15 mouse cellular contexts compared by ENCODE assay signal in genomic region chr8:122225446-122225845, GRCm38 (mm10). TPM values are rescaled to one million over a fixed set of nuclear protein-coding genes. Genes with fewer than 3 reads are reported as not detected.
DNase-seq lines count a peak whose midpoint lies in the region; ATAC-seq and TF ChIP-seq lines count a peak whose summit lies in the region.
"Had no signal": no experiment of that assay in that cellular context is flagged by ENCODE, and none has a peak within 500 bp of the region (broad histone marks: within the 10 kb centered on the region; RNA-seq: fewer than 3 reads in every experiment).

No protein-coding gene starts in this region.

- no peak for DNase-seq in embryonic facial prominence, embryonic 10.5 days (ENCODE audit: low spot score)
- DNase-seq in kidney, postnatal 0 days (ENCODE audit: low spot score): peak; percentile 31
- peak; percentile 86 for DNase-seq in 3134 (ENCODE audit: extremely low read depth, insufficient read length, low spot score)
- no peak for DNase-seq in embryonic facial prominence, embryonic 14.5 days (ENCODE audit: low spot score)
- DNase-seq in left cerebral cortex, postnatal 14 days (ENCODE audit: low spot score in 2 of 2): no peak
- no peak for DNase-seq in thymus, postnatal 36 days
- DNase-seq: cerebellum, postnatal 36 days had no signal

- peaks cover 42% of the 10 kb centered on the region for H3K27me3 ChIP-seq in embryonic facial prominence, embryonic 13.5 days
- peaks cover 48% of the 10 kb centered on the region for H3K27me3 ChIP-seq in embryonic facial prominence, embryonic 10.5 days (replicated peaks; ENCODE audit: low read depth, poor library complexity, severe bottlenecking)
- peaks cover 17% of the 10 kb centered on the region for H3K27me3 ChIP-seq in kidney, postnatal 0 days (ENCODE audit: insufficient read depth, low read length)
- peaks cover 14% of the 10 kb centered on the region for H3K27me3 ChIP-seq in kidney, embryonic 14.5 days (ENCODE audit: control insufficient read depth, insufficient read depth, low read length)
- peaks cover 10% of the 10 kb centered on the region; the same call in 1 of the 2 replicates for H3K27me3 ChIP-seq in embryonic facial prominence, embryonic 14.5 days (replicated peaks; ENCODE audit: control insufficient read depth, insufficient read depth, low read length)

- no peak overlapping the region for H3K4me2 ChIP-seq in embryonic facial prominence, embryonic 13.5 days
- no peak overlapping the region for H3K4me2 ChIP-seq in kidney, postnatal 0 days (ENCODE audit: low read length)
- no peak overlapping the region for H3K4me2 ChIP-seq in kidney, embryonic 14.5 days (replicated peaks; ENCODE audit: low read depth, low read length)
- no peak overlapping the region for H3K4me2 ChIP-seq in embryonic facial prominence, embryonic 14.5 days (ENCODE audit: low read depth, low read length)
- H3K4me2 ChIP-seq: forebrain, embryonic 15.5 days; heart, embryonic 13.5 days; hindbrain, embryonic 12.5 days; liver, embryonic 12.5 days; midbrain, embryonic 15.5 days; neural tube, embryonic 13.5 days had no signal

- ATAC-seq in embryonic facial prominence, embryonic 13.5 days (ENCODE audit: insufficient number of reproducible peaks, insufficient read depth, low FRiP score, low TSS enrichment, low read depth): no peak
- ATAC-seq in kidney, postnatal 0 days (replicated peaks; ENCODE audit: low FRiP score, low read depth): no peak
- no peak for ATAC-seq in kidney, embryonic 14.5 days (ENCODE audit: low FRiP score, low TSS enrichment)
- ATAC-seq in embryonic facial prominence, embryonic 14.5 days (ENCODE audit: low read depth): no peak; the same call in 1 of the 2 replicates
- ATAC-seq: liver, embryonic 12.5 days had no signal

- intact Hi-C loops in left cerebral cortex, postnatal 14 days (cut with DNase I): no loop called here

- H3K36me3 ChIP-seq in embryonic facial prominence, embryonic 13.5 days: no peaks in the 10 kb centered on the region
- no peaks in the 10 kb centered on the region for H3K36me3 ChIP-seq in embryonic facial prominence, embryonic 10.5 days (replicated peaks)
- H3K36me3 ChIP-seq in kidney, postnatal 0 days (ENCODE audit: insufficient read depth, low read length): no peaks in the 10 kb centered on the region
- H3K36me3 ChIP-seq in kidney, embryonic 14.5 days (ENCODE audit: control insufficient read depth, insufficient read depth, low read length): no peaks in the 10 kb centered on the region
- H3K36me3 ChIP-seq in embryonic facial prominence, embryonic 14.5 days (ENCODE audit: control insufficient read depth, insufficient read depth, low read length): no peaks in the 10 kb centered on the region
- H3K36me3 ChIP-seq: forebrain, embryonic 15.5 days; heart, embryonic 13.5 days; hindbrain, embryonic 12.5 days; liver, embryonic 12.5 days; midbrain, embryonic 15.5 days; neural tube, embryonic 13.5 days had no signal

- peaks cover 17% of the 10 kb centered on the region for H3K4me1 ChIP-seq in embryonic facial prominence, embryonic 13.5 days
- peaks cover 38% of the 10 kb centered on the region for H3K4me1 ChIP-seq in embryonic facial prominence, embryonic 10.5 days
- H3K4me1 ChIP-seq in kidney, postnatal 0 days (replicated peaks; ENCODE audit: insufficient read depth, low read length): peaks cover 11% of the 10 kb centered on the region; the same call in 1 of the 2 replicates
- H3K4me1 ChIP-seq in kidney, embryonic 14.5 days (ENCODE audit: control insufficient read depth, insufficient read depth, low read length): 0 out of 2 replicates have a peak, but pooled peaks cover 4% of the 10 kb centered on the region
- peaks cover 4% of the 10 kb centered on the region; the same call in 1 of the 2 replicates for H3K4me1 ChIP-seq in embryonic facial prominence, embryonic 14.5 days (ENCODE audit: control insufficient read depth, insufficient read depth, low read length)
- H3K4me1 ChIP-seq: liver, embryonic 12.5 days had no signal

- no peak overlapping the region for H3K9ac ChIP-seq in embryonic facial prominence, embryonic 13.5 days
- no peak overlapping the region for H3K9ac ChIP-seq in kidney, postnatal 0 days (ENCODE audit: low read depth, low read length)
- H3K9ac ChIP-seq in kidney, embryonic 14.5 days (ENCODE audit: low read depth, low read length): no peak overlapping the region
- no peak overlapping the region for H3K9ac ChIP-seq in embryonic facial prominence, embryonic 14.5 days (ENCODE audit: low read depth, low read length)
- H3K9ac ChIP-seq: forebrain, embryonic 15.5 days; heart, embryonic 13.5 days; hindbrain, embryonic 12.5 days; liver, embryonic 12.5 days; midbrain, embryonic 15.5 days; neural tube, embryonic 13.5 days had no signal

- no peak for TF ChIP-seq CTCF in kidney, postnatal 0 days (IDR thresholded peaks at IDR 0.05; ENCODE audit: low read depth)

- WGBS in embryonic facial prominence, embryonic 13.5 days: 62% methylated on average over 10 of the region's 10 CpGs
- 64% methylated on average over 10 of the region's 10 CpGs for WGBS in embryonic facial prominence, embryonic 10.5 days
- 38% methylated on average over 10 of the region's 10 CpGs for WGBS in kidney, postnatal 0 days
- 40% methylated on average over 10 of the region's 10 CpGs for WGBS in kidney, embryonic 14.5 days
- 58% methylated on average over 9 of the region's 10 CpGs for WGBS in embryonic facial prominence, embryonic 14.5 days

- peak overlapping the region; percentile 55 for H3K27ac ChIP-seq in embryonic facial prominence, embryonic 13.5 days
- H3K27ac ChIP-seq in embryonic facial prominence, embryonic 10.5 days (replicated peaks): no peak overlapping the region
- H3K27ac ChIP-seq in kidney, postnatal 0 days: no peak overlapping the region
- no peak overlapping the region for H3K27ac ChIP-seq in kidney, embryonic 14.5 days (ENCODE audit: low read depth, low read length)
- peak overlapping the region; percentile 76; the same call in 1 of the 2 replicates for H3K27ac ChIP-seq in embryonic facial prominence, embryonic 14.5 days (replicated peaks; ENCODE audit: low read depth, low read length)
- H3K27ac ChIP-seq: forebrain, embryonic 15.5 days; heart, embryonic 13.5 days; liver, embryonic 12.5 days had no signal

- H3K9me3 ChIP-seq in embryonic facial prominence, embryonic 13.5 days: no peaks in the 10 kb centered on the region
- no peaks in the 10 kb centered on the region for H3K9me3 ChIP-seq in embryonic facial prominence, embryonic 10.5 days
- no peaks in the 10 kb centered on the region for H3K9me3 ChIP-seq in kidney, postnatal 0 days (replicated peaks; ENCODE audit: low read length)
- H3K9me3 ChIP-seq in kidney, embryonic 14.5 days (ENCODE audit: control insufficient read depth, low read length): no peaks in the 10 kb centered on the region
- no peaks in the 10 kb centered on the region for H3K9me3 ChIP-seq in embryonic facial prominence, embryonic 14.5 days (ENCODE audit: control insufficient read depth, low read length)
- H3K9me3 ChIP-seq: forebrain, embryonic 15.5 days; heart, embryonic 13.5 days; hindbrain, embryonic 12.5 days; liver, embryonic 12.5 days; midbrain, embryonic 15.5 days; neural tube, embryonic 13.5 days had no signal

- H3K4me3 ChIP-seq in embryonic facial prominence, embryonic 13.5 days: no peak overlapping the region
- no peak overlapping the region for H3K4me3 ChIP-seq in embryonic facial prominence, embryonic 10.5 days
- no peak overlapping the region for H3K4me3 ChIP-seq in kidney, postnatal 0 days (replicated peaks; ENCODE audit: low read depth, low read length)
- H3K4me3 ChIP-seq in kidney, embryonic 14.5 days (ENCODE audit: low read length): no peak overlapping the region
- H3K4me3 ChIP-seq in embryonic facial prominence, embryonic 14.5 days (ENCODE audit: low read depth, low read length): no peak overlapping the region
- H3K4me3 ChIP-seq: forebrain, embryonic 15.5 days; heart, embryonic 13.5 days; hindbrain, embryonic 12.5 days; liver, embryonic 12.5 days; midbrain, embryonic 15.5 days; neural tube, embryonic 13.5 days had no signal

RNA-seq across cellular contexts. Expression of gene Zfpm1, which starts 56.5 kb away (rescaled TPM):
- 1.7 and 1.8 TPM in 2 replicates for polyA plus RNA-seq in embryonic facial prominence, embryonic 13.5 days (2015; fragmentation: Nextera tagmentation; extraction: Ambion mirVana)
- 1.5 and 2.0 TPM in 2 replicates for polyA plus RNA-seq in embryonic facial prominence, embryonic 10.5 days (2016; fragmentation: Nextera tagmentation; extraction: Ambion mirVana)
- polyA plus RNA-seq in kidney, postnatal 0 days (2015; fragmentation: Nextera tagmentation; extraction: Ambion mirVana): 1.4 and 2.3 TPM in 2 replicates
- 2.7 and 2.8 TPM in 2 replicates for polyA plus RNA-seq in kidney, embryonic 14.5 days (2014; fragmentation: Nextera tagmentation; extraction: Ambion mirVana)
- polyA plus RNA-seq in embryonic facial prominence, embryonic 14.5 days (2014; fragmentation: Nextera tagmentation; extraction: Ambion mirVana): 1.7 and 1.9 TPM in 2 replicates
- 10 to 100 TPM; 20.4 to 25.2 TPM for total RNA-seq in left cerebral cortex, postnatal 14 days (2021)

Comparison
In these comparisons a context has a peak if more than half of its experiments do, and no peak if none do; other contexts are left out.
1. H3K27ac ChIP-seq: peak in embryonic facial prominence, embryonic 13.5 days (single experiment) and embryonic facial prominence, embryonic 14.5 days (single experiment); none in embryonic facial prominence, embryonic 10.5 days (single experiment), kidney, postnatal 0 days (single experiment) and kidney, embryonic 14.5 days (single experiment).
2. DNase-seq: peak in kidney, postnatal 0 days (single experiment) and 3134 (single experiment); none in embryonic facial prominence, embryonic 10.5 days (single experiment), embryonic facial prominence, embryonic 14.5 days (single experiment), left cerebral cortex, postnatal 14 days (0 of 2) and thymus, postnatal 36 days (0 of 2).